Mouse (Mus musculus) C2C12 (cell line): ENCODE results near the gene Slc9a5. TPM values are rescaled to one million over a fixed set of nuclear protein-coding genes. Genes with fewer than 3 reads are reported as not detected.

ENCODE experiments used
- H3K27me3 ChIP-seq: one replicate; pipeline ENCODE4 v1.6.1; 2011; ENCODE audit not compliant: control insufficient read depth, insufficient read depth, insufficient read length
- H3K36me3 ChIP-seq: one replicate; pipeline ENCODE4 v1.6.1; 2011; ENCODE audit not compliant: control insufficient read depth, insufficient read depth
- H3K4me3 ChIP-seq: one replicate; pipeline ENCODE4 v1.5.1; 2011; ENCODE audit warnings: mild to moderate bottlenecking, control low read depth; ENCODE audit not compliant: poor library complexity, insufficient read depth, severe bottlenecking
- H3K79me2 ChIP-seq: one replicate; pipeline ENCODE4 v1.6.1; 2011; ENCODE audit not compliant: control insufficient read depth, insufficient read depth
- H3K79me3 ChIP-seq: one replicate; pipeline ENCODE4 v1.6.1; 2011; ENCODE audit warnings: low read depth, control low read depth
- H3ac ChIP-seq: one replicate; pipeline ENCODE3; 2011; ENCODE audit warnings: low read depth; ENCODE audit not compliant: control insufficient read depth, insufficient read length
- CEBPB ChIP-seq: IDR thresholded peaks from one replicate; pipeline ENCODE4 v1.6.1; 2011; ENCODE audit warnings: low read depth, mild to moderate bottlenecking, control low read depth, moderate library complexity
- CTCF ChIP-seq: IDR thresholded peaks from one replicate; pipeline ENCODE4 v1.5.1; 2011; ENCODE audit not compliant: control insufficient read depth, insufficient read depth, insufficient read length
- FOSL1 ChIP-seq: IDR thresholded peaks from one replicate; pipeline ENCODE4 v1.8.0; 2011; ENCODE audit warnings: mild to moderate bottlenecking, low read length; ENCODE audit not compliant: poor library complexity, insufficient read depth, severe bottlenecking
- MAX ChIP-seq: IDR thresholded peaks from one replicate; pipeline ENCODE4 v1.6.1; 2011; ENCODE audit warnings: mild to moderate bottlenecking, control low read depth
- MYOD1 ChIP-seq: IDR thresholded peaks from one replicate; pipeline ENCODE4 v1.6.1; 2011; ENCODE audit warnings: low read depth; ENCODE audit not compliant: control insufficient read depth, insufficient read length
- MYOG ChIP-seq: IDR thresholded peaks from one replicate; pipeline ENCODE4 v1.6.1; 2011; ENCODE audit not compliant: control insufficient read depth, insufficient read length; ENCODE audit errors: extremely low read depth
- USF1 ChIP-seq: IDR thresholded peaks from one replicate; pipeline ENCODE4 v1.6.1; 2011; ENCODE audit warnings: low read depth, mild to moderate bottlenecking, control low read depth, moderate library complexity
- polyA plus RNA-seq: library from polyadenylated mRNA; unstranded; fragments of >200 nt; fragmentation: generic; extraction: Trizol; gene quantifications from one replicate; pipeline ENCODE4 v1.2.1, GENCODE M21; 2012; ENCODE audit warnings: missing spikeins

Gene Slc9a5
- polyA plus RNA-seq, 1 experiment, result 6.6 TPM

DNA sequence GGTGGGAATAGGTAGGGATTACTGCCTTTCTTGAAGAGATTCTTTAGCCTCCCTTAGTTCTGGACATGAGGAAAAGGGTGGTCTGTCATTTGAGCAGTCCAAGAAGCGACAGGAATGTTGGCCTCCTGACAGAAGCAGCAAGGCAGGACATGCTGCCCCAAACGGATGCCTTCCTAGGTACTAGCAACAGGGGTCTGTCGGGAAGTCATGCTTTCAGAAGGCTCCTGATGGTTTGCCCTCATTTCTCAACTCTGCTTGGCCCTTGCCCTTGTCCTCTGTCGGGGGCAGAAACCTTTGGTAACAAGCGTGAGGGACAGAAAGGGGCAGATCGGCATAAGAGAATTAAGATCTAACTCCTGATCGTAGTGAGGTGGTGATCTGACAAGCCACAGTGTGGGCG lies 38.5 kb upstream of the Slc9a5 start:
- Histone ChIP-seq H3K27me3 (no peaks in the 10 kb centered on the region), H3K36me3 (peaks cover 52% of the 10 kb centered on the region), H3ac (no peak overlapping the region), H3K79me3 (no peaks in the 10 kb centered on the region), H3K4me3 (no peak overlapping the region), H3K79me2 (no peaks in the 10 kb centered on the region)
- TF ChIP-seq MYOG, result no peak
- TF ChIP-seq USF1, result no peak
- no peak for TF ChIP-seq MAX
- TF ChIP-seq CTCF, result no peak
- TF ChIP-seq FOSL1, result no peak
- TF ChIP-seq CEBPB, result no peak
- TF ChIP-seq MYOD1, result no peak

DNA sequence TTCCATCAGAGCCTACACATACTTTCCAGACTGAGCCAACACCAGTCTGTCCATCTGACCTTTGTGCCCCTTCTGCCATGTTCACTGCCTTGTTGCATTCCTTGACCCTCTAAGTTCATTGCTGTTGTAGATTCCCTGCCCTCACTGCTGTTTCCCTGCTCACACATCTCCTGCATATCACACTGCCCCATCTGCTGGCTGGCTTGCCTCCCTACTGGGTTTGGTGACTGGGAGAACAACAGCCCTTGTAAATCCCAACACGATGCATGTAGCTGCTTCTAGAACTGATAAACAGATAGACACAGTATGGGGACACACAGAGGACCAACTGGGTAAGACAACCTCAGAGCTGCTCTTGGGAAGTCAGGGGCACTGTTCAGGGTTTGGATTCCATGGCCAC lies 36.9 kb upstream of the Slc9a5 start:
- Histone ChIP-seq H3K79me3 (no peaks in the 10 kb centered on the region), H3K36me3 (peaks cover 54% of the 10 kb centered on the region), H3K79me2 (no peaks in the 10 kb centered on the region), H3ac (no peak overlapping the region), H3K4me3 (no peak overlapping the region), H3K27me3 (no peaks in the 10 kb centered on the region)
- no peak for TF ChIP-seq MAX
- TF ChIP-seq FOSL1, result no peak

DNA sequence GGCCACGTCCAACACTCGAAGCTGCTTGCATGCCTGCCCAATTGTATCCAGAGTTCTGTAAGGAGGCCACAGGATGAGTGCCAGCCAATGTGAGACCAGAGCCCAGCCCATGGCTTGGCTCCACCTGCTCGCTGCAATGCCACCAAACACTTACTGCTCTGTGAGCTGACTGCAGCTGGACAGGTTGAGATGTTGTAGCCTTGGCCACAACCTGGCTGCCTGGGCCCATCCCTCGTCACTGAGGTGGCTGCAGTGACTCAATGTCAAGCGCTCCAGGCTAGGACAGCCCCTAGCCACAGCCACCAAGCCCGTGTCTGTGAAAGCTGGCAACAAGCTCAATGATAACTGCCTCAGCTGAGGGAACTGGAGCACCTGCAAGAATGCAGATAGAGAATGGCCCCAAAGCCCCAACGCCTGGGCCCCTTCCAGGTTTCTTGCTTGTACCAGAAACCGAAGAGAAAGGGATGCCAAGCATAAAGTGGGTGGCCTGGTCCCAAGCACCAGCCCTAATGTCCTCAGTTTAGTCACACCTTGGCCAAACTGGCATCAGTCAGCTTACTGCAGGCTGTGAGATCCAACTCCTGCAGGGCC lies 35.7 kb upstream of the Slc9a5 start:
- Histone ChIP-seq H3K79me3 (no peaks in the 10 kb centered on the region), H3K36me3 (peaks cover 48% of the 10 kb centered on the region), H3K79me2 (no peaks in the 10 kb centered on the region), H3ac (no peak overlapping the region), H3K27me3 (no peaks in the 10 kb centered on the region), H3K4me3 (no peak overlapping the region)
- TF ChIP-seq CEBPB (no peak), MYOG (no peak), USF1 (no peak), FOSL1 (no peak), CTCF (no peak), MYOD1 (no peak), MAX (no peak)

DNA sequence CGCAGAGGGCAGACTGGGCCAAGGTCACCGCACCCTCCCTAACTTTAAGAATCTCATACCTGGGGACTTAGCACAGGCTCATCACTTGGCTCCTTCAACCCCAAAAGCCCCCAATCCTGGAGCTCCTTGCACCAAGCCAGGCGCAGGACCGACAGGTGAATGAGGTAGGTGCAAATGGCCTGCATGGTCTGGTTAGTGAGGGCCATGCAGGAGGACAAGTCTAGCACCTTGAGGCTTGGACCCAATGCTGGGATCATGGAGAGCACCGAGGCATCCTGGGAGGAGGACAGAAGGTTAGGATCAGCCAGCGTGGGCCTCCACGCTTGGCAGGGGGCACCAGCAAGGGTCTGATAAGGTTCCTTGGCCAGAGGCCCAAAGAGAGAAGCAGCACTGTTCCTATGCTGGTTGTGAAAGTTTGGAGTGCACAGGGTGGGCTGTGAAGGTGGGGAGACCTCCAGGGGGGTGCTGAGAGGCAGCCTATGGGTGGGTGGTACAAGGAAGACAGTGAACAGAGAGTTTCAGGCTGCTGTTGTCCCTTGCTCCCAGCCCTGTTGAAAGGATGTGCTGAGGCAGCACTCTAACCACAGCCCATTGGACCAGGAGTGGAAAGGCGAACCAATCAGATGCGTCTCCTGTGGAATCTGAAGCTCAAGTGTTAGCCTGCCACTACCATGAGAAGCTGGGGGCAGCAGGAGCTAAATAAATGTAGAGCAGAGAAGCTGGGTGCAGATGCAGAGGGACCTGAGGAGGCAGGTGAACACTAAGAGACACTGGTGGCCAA lies 34.8 kb upstream of the Slc9a5 start:
- no peaks in the 10 kb centered on the region for H3K79me3 ChIP-seq
- peaks cover 43% of the 10 kb centered on the region for H3K36me3 ChIP-seq
- TF ChIP-seq MAX, result no peak
- TF ChIP-seq USF1, result no peak
- TF ChIP-seq MYOG, result no peak
- TF ChIP-seq FOSL1, result no peak
- TF ChIP-seq MYOD1, result no peak
- TF ChIP-seq CEBPB, result no peak
- no peak for TF ChIP-seq CTCF
- no peaks in the 10 kb centered on the region for H3K79me2 ChIP-seq
- H3K4me3 ChIP-seq, result no peak overlapping the region
- no peaks in the 10 kb centered on the region for H3K27me3 ChIP-seq
- no peak overlapping the region for H3ac ChIP-seq

DNA sequence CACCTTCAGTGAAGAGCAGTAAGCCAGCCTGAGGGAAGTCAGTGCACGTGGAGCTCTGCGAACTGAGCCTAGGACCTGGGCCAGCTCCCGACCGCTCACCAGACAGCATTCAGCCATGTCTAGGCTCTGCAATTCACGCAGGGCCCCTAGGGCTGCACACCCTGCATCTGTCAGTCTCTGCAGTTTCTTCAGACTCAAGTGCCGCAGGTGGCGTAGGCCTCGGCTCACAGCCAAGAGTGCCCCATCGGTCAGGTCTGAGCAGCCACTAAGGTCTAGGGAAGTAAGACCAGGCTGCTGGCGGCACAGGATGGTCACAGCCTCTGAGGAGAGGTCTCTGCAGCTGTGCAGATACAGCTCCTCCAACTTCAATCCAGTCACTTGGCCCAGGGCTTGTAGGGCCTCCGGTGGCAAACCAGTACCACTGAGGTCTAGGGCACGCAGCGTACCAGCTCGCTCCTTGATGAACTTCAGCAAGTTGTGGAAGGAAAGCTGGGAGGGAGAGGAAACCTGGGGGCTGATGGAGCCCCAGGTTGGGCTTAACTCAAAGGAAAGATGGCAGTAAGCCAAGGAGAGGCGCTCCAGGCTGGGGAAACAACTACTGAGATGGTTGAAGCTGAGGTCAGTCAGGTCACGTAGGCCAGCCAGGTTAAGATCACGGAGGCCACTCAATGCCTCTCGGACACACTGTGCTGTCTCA lies 33.4 kb upstream of the Slc9a5 start:
- H3ac ChIP-seq, result no peak overlapping the region
- TF ChIP-seq FOSL1 (no peak), MYOD1 (no peak), MAX (no peak), MYOG (no peak), USF1 (no peak), CEBPB (no peak), CTCF (no peak)
- no peak overlapping the region for H3K4me3 ChIP-seq
- H3K79me2 ChIP-seq, result no peaks in the 10 kb centered on the region
- H3K79me3 ChIP-seq, result no peaks in the 10 kb centered on the region
- H3K27me3 ChIP-seq, result no peaks in the 10 kb centered on the region
- peaks cover 39% of the 10 kb centered on the region for H3K36me3 ChIP-seq

DNA sequence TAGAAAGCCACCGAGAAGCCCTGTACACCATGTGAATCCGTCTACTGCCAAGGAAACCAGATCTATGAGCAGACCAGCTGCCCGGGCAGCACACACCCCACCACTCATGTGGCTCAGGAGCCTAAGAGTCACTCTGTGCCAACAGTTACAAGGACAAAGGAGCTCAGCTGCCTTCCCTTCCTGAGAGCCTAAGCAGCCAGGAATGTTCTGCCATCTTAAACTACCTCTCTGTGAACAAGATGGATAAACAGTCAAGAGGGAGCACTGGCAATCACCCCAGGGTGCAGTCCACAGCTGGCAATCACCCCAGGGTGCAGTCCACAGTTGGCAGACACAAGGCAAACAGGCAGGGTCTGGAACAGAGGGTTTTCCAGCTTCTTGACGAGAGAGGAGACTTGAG lies 30.7 kb upstream of the Slc9a5 start:
- Histone ChIP-seq H3ac (no peak overlapping the region), H3K27me3 (no peaks in the 10 kb centered on the region), H3K36me3 (peaks cover 37% of the 10 kb centered on the region), H3K79me2 (no peaks in the 10 kb centered on the region), H3K79me3 (no peaks in the 10 kb centered on the region), H3K4me3 (no peak overlapping the region)
- TF ChIP-seq CTCF (no peak), FOSL1 (no peak), CEBPB (no peak), MYOG (no peak)
